Mouse (Mus musculus) fibroblast of lung, adult 2 months (primary cell): Measurements from ENCODE around the gene Pdzd2.

Experiments
- DNase-seq: peaks from one replicate; pipeline ENCODE4 v3.0.0-alpha.2; 2011; ENCODE audit warnings: low read depth

The Pdzd2 gene

GRCm38 (mm10) chr15:12480369-12480768, 259.4 kb downstream of the Pdzd2 start:
- no peak for DNase-seq

- no peak for DNase-seq
These were observed 260.4 kb downstream of the Pdzd2 start for GRCm38 (mm10) chr15:12479326-12479725.

- DNase-seq = no peak
These were observed 266.1 kb downstream of the Pdzd2 start for GRCm38 (mm10) chr15:12473596-12473995.

GRCm38 (mm10) chr15:12472646-12473045, 267.1 kb downstream of the Pdzd2 start:
- no peak for DNase-seq

- DNase-seq = no peak
These were observed 268.6 kb downstream of the Pdzd2 start for GRCm38 (mm10) chr15:12470900-12471838.

GRCm38 (mm10) chr15:12468625-12469024, 271.1 kb downstream of the Pdzd2 start:
- no peak for DNase-seq

GRCm38 (mm10) chr15:12465748-12466147, 274.0 kb downstream of the Pdzd2 start:
- no peak for DNase-seq

- DNase-seq = no peak
These were observed 282.9 kb downstream of the Pdzd2 start for GRCm38 (mm10) chr15:12456808-12457207.

GRCm38 (mm10) chr15:12453343-12453742, 286.4 kb downstream of the Pdzd2 start:
- DNase-seq = no peak

- no peak for DNase-seq
These were observed 287.4 kb downstream of the Pdzd2 start for GRCm38 (mm10) chr15:12452141-12452995.

GRCm38 (mm10) chr15:12451448-12451847, 288.3 kb downstream of the Pdzd2 start:
- no peak for DNase-seq

- no peak for DNase-seq
These were observed 288.9 kb downstream of the Pdzd2 start for GRCm38 (mm10) chr15:12450790-12451189.

GRCm38 (mm10) chr15:12449321-12449720, 290.4 kb downstream of the Pdzd2 start:
- DNase-seq = no peak

GRCm38 (mm10) chr15:12447021-12447434, 292.7 kb downstream of the Pdzd2 start:
- DNase-seq = peak; percentile 50

GRCm38 (mm10) chr15:12444551-12444950, 295.2 kb downstream of the Pdzd2 start:
- no peak for DNase-seq

GRCm38 (mm10) chr15:12439351-12439751, 300.4 kb downstream of the Pdzd2 start:
- no peak for DNase-seq

GRCm38 (mm10) chr15:12438691-12439090, 301.0 kb downstream of the Pdzd2 start:
- no peak for DNase-seq

GRCm38 (mm10) chr15:12438081-12438480, 301.6 kb downstream of the Pdzd2 start:
- no peak for DNase-seq

GRCm38 (mm10) chr15:12435910-12436309, 303.8 kb downstream of the Pdzd2 start:
- no peak for DNase-seq

- no peak for DNase-seq
These were observed 305.7 kb downstream of the Pdzd2 start for GRCm38 (mm10) chr15:12433893-12434599.

GRCm38 (mm10) chr15:12432879-12433278, 306.8 kb downstream of the Pdzd2 start:
- DNase-seq = no peak

- peak; percentile 70 for DNase-seq
These were observed 307.4 kb downstream of the Pdzd2 start for GRCm38 (mm10) chr15:12432320-12432719.
